Mouse (Mus musculus) small intestine, adult 2 months (tissue): ENCODE results near the gene Eral1.

ENCODE experiments used
- CTCF ChIP-seq: fragments of 200-500 bp; IDR thresholded peaks from 2 replicates; pipeline ENCODE4 v1.5.1; 2012; ENCODE audit warnings: low read depth, mild to moderate bottlenecking, control low read depth, inconsistent platforms, low read length, moderate library complexity, mixed read lengths; ENCODE audit not compliant: insufficient replicate concordance, insufficient read length; ENCODE audit errors: extremely low read depth
- POLR2A ChIP-seq: fragments of 200-500 bp; IDR thresholded peaks from 2 replicates; pipeline ENCODE4 v1.6.1; 2012; ENCODE audit warnings: low read depth, mild to moderate bottlenecking, control low read depth, inconsistent platforms, low read length, moderate library complexity

- TF ChIP-seq POLR2A = no peak
- no peak for TF ChIP-seq CTCF
Observed at GRCm38 (mm10) chr11:78067566-78067965, 12.6 kb downstream of the Eral1 start.
